In the genomic region with DNA sequence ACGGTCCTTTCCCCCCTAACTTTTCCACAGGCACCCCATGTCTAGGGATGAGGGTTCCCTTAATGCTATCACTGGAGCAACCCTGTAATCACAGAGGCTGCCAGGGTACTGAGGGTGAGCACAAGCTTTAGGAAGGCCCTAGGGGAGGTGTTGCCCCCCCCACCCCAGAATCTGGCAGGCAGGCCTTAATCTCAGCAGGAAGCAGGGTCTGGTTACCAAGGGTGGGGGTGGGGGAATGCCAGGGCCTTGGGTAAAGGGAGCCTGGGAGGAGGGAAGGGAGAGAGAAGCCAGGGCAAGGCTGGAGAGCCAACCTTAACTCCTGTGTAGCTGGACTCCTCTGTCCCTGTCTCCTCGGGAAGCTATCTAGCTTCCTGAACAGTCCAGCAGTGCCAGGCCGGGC, we compare ENCODE assay signal across 26 mouse cellular contexts. TPM values are rescaled to one million over a fixed set of nuclear protein-coding genes. Genes with fewer than 3 reads are reported as not detected.
DNase-seq lines count a peak whose midpoint lies in the region; ATAC-seq lines count a peak whose summit lies in the region.
"Had no signal": no experiment of that assay in that cellular context is flagged by ENCODE, and none has a peak within 500 bp of the region (broad histone marks: within the 10 kb centered on the region; RNA-seq: fewer than 3 reads in every experiment).

No protein-coding gene starts in this region.

- no peak overlapping the region for H3K4me2 ChIP-seq in forebrain, embryonic 14.5 days (ENCODE audit: low read length)
- H3K4me2 ChIP-seq in heart, embryonic 13.5 days, result no peak overlapping the region
- H3K4me2 ChIP-seq in heart, embryonic 12.5 days, result no peak overlapping the region
- no peak overlapping the region for H3K4me2 ChIP-seq in midbrain, embryonic 13.5 days (replicated peaks)
- H3K4me2 ChIP-seq in midbrain, embryonic 14.5 days (ENCODE audit: low read length), result no peak overlapping the region
- H3K4me2 ChIP-seq: embryonic facial prominence, embryonic 15.5 days; forebrain, embryonic 13.5 days; hindbrain, embryonic 15.5 days; intestine, embryonic 15.5 days; liver, embryonic 15.5 days; lung, embryonic 14.5 days had no signal

- no peak for DNase-seq in forebrain, embryonic 10.5 days (ENCODE audit: extremely low spot score, low spot score)
- no peak for DNase-seq in forebrain, embryonic 14.5 days (ENCODE audit: low spot score)
- DNase-seq in midbrain, embryonic 14.5 days, result no peak
- DNase-seq in skeletal muscle tissue, adult 2 months (ENCODE audit: low read depth, low spot score), result peak; percentile 56
- DNase-seq: adrenal gland, postnatal 10 days; cerebellum, adult 8-10 months; cerebellum, postnatal 25 days; heart, postnatal 14 days; kidney, adult 2 months; kidney, postnatal 4 days; left cerebral cortex, postnatal 4 days; lung, embryonic 14.5 days; lung, postnatal 14 days had no signal

- ATAC-seq in forebrain, embryonic 14.5 days, result no peak
- no peak for ATAC-seq in heart, embryonic 13.5 days (ENCODE audit: extremely low read depth, insufficient number of reproducible peaks, low FRiP score, low TSS enrichment)
- no peak for ATAC-seq in heart, embryonic 12.5 days (ENCODE audit: insufficient number of reproducible peaks, low FRiP score)
- no peak for ATAC-seq in midbrain, embryonic 13.5 days
- no peak for ATAC-seq in midbrain, embryonic 14.5 days (ENCODE audit: low FRiP score, low TSS enrichment)
- no peak for ATAC-seq in granulocyte monocyte progenitor cell, adult 5-6 weeks (replicated peaks; ENCODE audit: poor library complexity, severe bottlenecking)
- ATAC-seq: forebrain, embryonic 13.5 days; intestine, embryonic 15.5 days had no signal

- H3K4me1 ChIP-seq in forebrain, embryonic 10.5 days, result peaks cover 56% of the 10 kb centered on the region
- H3K4me1 ChIP-seq in forebrain, embryonic 14.5 days (ENCODE audit: control insufficient read depth, insufficient read depth, low read length), result no peaks in the 10 kb centered on the region
- H3K4me1 ChIP-seq in heart, embryonic 13.5 days, result peaks cover 19% of the 10 kb centered on the region
- H3K4me1 ChIP-seq in heart, embryonic 12.5 days (replicated peaks), result peaks cover 24% of the 10 kb centered on the region
- peaks cover 19% of the 10 kb centered on the region for H3K4me1 ChIP-seq in midbrain, embryonic 13.5 days (replicated peaks)
- H3K4me1 ChIP-seq in midbrain, embryonic 14.5 days (ENCODE audit: control insufficient read depth, insufficient read depth, low read length), result no peaks in the 10 kb centered on the region

- 55% methylated on average over 3 of the region's 3 CpGs for WGBS in forebrain, embryonic 10.5 days
- 62% methylated on average over 3 of the region's 3 CpGs for WGBS in forebrain, embryonic 14.5 days
- WGBS in heart, embryonic 13.5 days, result 45% methylated on average over 3 of the region's 3 CpGs
- 46% methylated on average over 3 of the region's 3 CpGs for WGBS in heart, embryonic 12.5 days
- 66% methylated on average over 3 of the region's 3 CpGs for WGBS in midbrain, embryonic 13.5 days
- WGBS in midbrain, embryonic 14.5 days, result 74% methylated on average over 3 of the region's 3 CpGs

- peak overlapping the region; percentile 56 for H3K27ac ChIP-seq in forebrain, embryonic 10.5 days
- no peak overlapping the region for H3K27ac ChIP-seq in forebrain, embryonic 14.5 days (ENCODE audit: low read depth, low read length)
- H3K27ac ChIP-seq in heart, embryonic 13.5 days (replicated peaks), result no peak overlapping the region
- no peak overlapping the region for H3K27ac ChIP-seq in heart, embryonic 12.5 days (ENCODE audit: poor library complexity, severe bottlenecking)
- H3K27ac ChIP-seq in midbrain, embryonic 13.5 days, result no peak overlapping the region
- no peak overlapping the region for H3K27ac ChIP-seq in midbrain, embryonic 14.5 days (replicated peaks; ENCODE audit: low read depth, low read length)
- H3K27ac ChIP-seq: embryonic facial prominence, embryonic 15.5 days; forebrain, embryonic 13.5 days; hindbrain, embryonic 15.5 days; intestine, embryonic 15.5 days; kidney, postnatal 0 days; liver, embryonic 15.5 days had no signal

- peaks cover 73% of the 10 kb centered on the region for H3K27me3 ChIP-seq in forebrain, embryonic 10.5 days (ENCODE audit: poor library complexity, severe bottlenecking)
- peaks cover 12% of the 10 kb centered on the region for H3K27me3 ChIP-seq in forebrain, embryonic 14.5 days (replicated peaks; ENCODE audit: control insufficient read depth, insufficient read depth, low read length)
- peaks cover 71% of the 10 kb centered on the region for H3K27me3 ChIP-seq in heart, embryonic 13.5 days (replicated peaks)
- H3K27me3 ChIP-seq in heart, embryonic 12.5 days (replicated peaks), result peaks cover 66% of the 10 kb centered on the region
- peaks cover 35% of the 10 kb centered on the region for H3K27me3 ChIP-seq in midbrain, embryonic 13.5 days
- peaks cover 14% of the 10 kb centered on the region for H3K27me3 ChIP-seq in midbrain, embryonic 14.5 days (ENCODE audit: control insufficient read depth, insufficient read depth, low read length)
- H3K27me3 ChIP-seq: CH12.LX had no signal

- no peak overlapping the region for H3K4me3 ChIP-seq in forebrain, embryonic 10.5 days
- H3K4me3 ChIP-seq in forebrain, embryonic 14.5 days (ENCODE audit: low read depth, low read length), result no peak overlapping the region
- H3K4me3 ChIP-seq in heart, embryonic 13.5 days, result no peak overlapping the region
- no peak overlapping the region for H3K4me3 ChIP-seq in heart, embryonic 12.5 days
- no peak overlapping the region for H3K4me3 ChIP-seq in midbrain, embryonic 13.5 days (replicated peaks)
- no peak overlapping the region for H3K4me3 ChIP-seq in midbrain, embryonic 14.5 days (replicated peaks; ENCODE audit: low read depth, low read length)
- H3K4me3 ChIP-seq: embryonic facial prominence, embryonic 15.5 days; forebrain, embryonic 13.5 days; hindbrain, embryonic 15.5 days; intestine, embryonic 15.5 days; liver, embryonic 15.5 days had no signal

- H3K9ac ChIP-seq in forebrain, embryonic 14.5 days (ENCODE audit: low read length), result no peak overlapping the region
- H3K9ac ChIP-seq in heart, embryonic 13.5 days, result 0 out of 2 replicates have a peak overlapping the region, but pooled peaks have one; percentile 17
- H3K9ac ChIP-seq in heart, embryonic 12.5 days, result no peak overlapping the region
- peak overlapping the region; percentile 17; the same call in 1 of the 2 replicates for H3K9ac ChIP-seq in midbrain, embryonic 13.5 days (replicated peaks)
- no peak overlapping the region for H3K9ac ChIP-seq in midbrain, embryonic 14.5 days (replicated peaks; ENCODE audit: low read length)
- H3K9ac ChIP-seq: embryonic facial prominence, embryonic 15.5 days; forebrain, embryonic 13.5 days; hindbrain, embryonic 15.5 days; intestine, embryonic 15.5 days; liver, embryonic 15.5 days; lung, embryonic 14.5 days had no signal

- no peaks in the 10 kb centered on the region for H3K36me3 ChIP-seq in forebrain, embryonic 10.5 days (replicated peaks)
- H3K36me3 ChIP-seq in forebrain, embryonic 14.5 days (ENCODE audit: control insufficient read depth, insufficient read depth, low read length), result no peaks in the 10 kb centered on the region
- H3K36me3 ChIP-seq in heart, embryonic 13.5 days, result no peaks in the 10 kb centered on the region
- H3K36me3 ChIP-seq in heart, embryonic 12.5 days, result no peaks in the 10 kb centered on the region
- no peaks in the 10 kb centered on the region for H3K36me3 ChIP-seq in midbrain, embryonic 13.5 days
- H3K36me3 ChIP-seq in midbrain, embryonic 14.5 days (ENCODE audit: control insufficient read depth, insufficient read depth, low read length), result no peaks in the 10 kb centered on the region
- H3K36me3 ChIP-seq: embryonic facial prominence, embryonic 15.5 days; hindbrain, embryonic 15.5 days; intestine, embryonic 15.5 days; liver, embryonic 15.5 days had no signal

- no peaks in the 10 kb centered on the region for H3K9me3 ChIP-seq in forebrain, embryonic 10.5 days
- no peaks in the 10 kb centered on the region for H3K9me3 ChIP-seq in forebrain, embryonic 14.5 days (replicated peaks; ENCODE audit: control insufficient read depth, low read length)
- H3K9me3 ChIP-seq in heart, embryonic 13.5 days, result no peaks in the 10 kb centered on the region
- no peaks in the 10 kb centered on the region for H3K9me3 ChIP-seq in heart, embryonic 12.5 days (replicated peaks)
- no peaks in the 10 kb centered on the region for H3K9me3 ChIP-seq in midbrain, embryonic 13.5 days
- no peaks in the 10 kb centered on the region for H3K9me3 ChIP-seq in midbrain, embryonic 14.5 days (ENCODE audit: control insufficient read depth, low read length)
- H3K9me3 ChIP-seq: embryonic facial prominence, embryonic 15.5 days; forebrain, embryonic 13.5 days; hindbrain, embryonic 15.5 days; intestine, embryonic 15.5 days; liver, embryonic 15.5 days had no signal

RNA-seq across cellular contexts. Expression of a gene that starts 5.5 kb away (rescaled TPM):
- polyA plus RNA-seq in forebrain, embryonic 10.5 days (2016; fragmentation: Nextera tagmentation; extraction: Ambion mirVana), result 0.23 and 0.37 TPM in 2 replicates
- polyA plus RNA-seq in forebrain, embryonic 14.5 days (2014; fragmentation: Nextera tagmentation; extraction: Ambion mirVana), result 0.11 and 0.13 TPM in 2 replicates
- not detected in 2 replicates for polyA plus RNA-seq in heart, embryonic 13.5 days (2015; fragmentation: Nextera tagmentation; extraction: Ambion mirVana)
- not detected in 2 replicates for polyA plus RNA-seq in heart, embryonic 12.5 days (2016; fragmentation: Nextera tagmentation; extraction: Ambion mirVana)
- polyA plus RNA-seq in midbrain, embryonic 13.5 days (2015; fragmentation: Nextera tagmentation; extraction: Ambion mirVana), result 0.08 and 0.16 TPM in 2 replicates
- 0.13 TPM in 1 of 2 replicates, not detected in the other for polyA plus RNA-seq in midbrain, embryonic 14.5 days (2014; fragmentation: Nextera tagmentation; extraction: Ambion mirVana)
- not detected in 2 replicates for total RNA-seq in granulocyte monocyte progenitor cell, adult 5-6 weeks (2014; fragmentation: Nextera tagmentation)
- 0.26 TPM in 1 of 2 replicates, not detected in the other for total RNA-seq in granulocyte monocyte progenitor cell, adult 5-6 weeks (2017)
- polyA plus RNA-seq: C2C12; kidney, postnatal 0 days; lung, embryonic 14.5 days; stomach, embryonic 14.5 days had no signal

RNA-seq across cellular contexts. Expression of a gene that starts 30.7 kb away (rescaled TPM):
- 3.9 and 4.0 TPM in 2 replicates for polyA plus RNA-seq in forebrain, embryonic 10.5 days (2016; fragmentation: Nextera tagmentation; extraction: Ambion mirVana)
- 4.8 and 5.4 TPM in 2 replicates for polyA plus RNA-seq in forebrain, embryonic 14.5 days (2014; fragmentation: Nextera tagmentation; extraction: Ambion mirVana)
- polyA plus RNA-seq in heart, embryonic 13.5 days (2015; fragmentation: Nextera tagmentation; extraction: Ambion mirVana), result 5.5 and 6.6 TPM in 2 replicates
- 10.6 and 12.6 TPM in 2 replicates for polyA plus RNA-seq in heart, embryonic 12.5 days (2016; fragmentation: Nextera tagmentation; extraction: Ambion mirVana)
- 5.6 and 6.7 TPM in 2 replicates for polyA plus RNA-seq in midbrain, embryonic 13.5 days (2015; fragmentation: Nextera tagmentation; extraction: Ambion mirVana)
- polyA plus RNA-seq in midbrain, embryonic 14.5 days (2014; fragmentation: Nextera tagmentation; extraction: Ambion mirVana), result 9.1 and 9.2 TPM in 2 replicates
- 8.0 and 8.5 TPM in 2 replicates for total RNA-seq in granulocyte monocyte progenitor cell, adult 5-6 weeks (2014; fragmentation: Nextera tagmentation)
- 1.1 and 6.6 TPM in 2 replicates for total RNA-seq in granulocyte monocyte progenitor cell, adult 5-6 weeks (2017)

Comparison
In these comparisons a context has a peak if more than half of its experiments do, and no peak if none do; other contexts are left out.
1. H3K9ac ChIP-seq: peak in heart, embryonic 13.5 days (single experiment) and midbrain, embryonic 13.5 days (single experiment); none in forebrain, embryonic 14.5 days (single experiment), heart, embryonic 12.5 days (single experiment) and midbrain, embryonic 14.5 days (single experiment).